Mouse (Mus musculus) cerebellum, adult 2 months (tissue): Measurements from ENCODE around the gene Snhg11. TPM values are rescaled to one million over a fixed set of nuclear protein-coding genes. Genes with fewer than 3 reads are reported as not detected.
"Not testable (repeated sequence)": the region's sequence is repeated elsewhere in the genome, so short reads cannot be mapped to it uniquely, and the experiment has no call there.

Experiments used
- DNase-seq, 2 experiments: peaks; one replicate each; pipeline ENCODE4 v3.0.0; 2021
- H3K27ac ChIP-seq: fragments of 200-500 bp; 2 replicates; pipeline ENCODE4 v1.5.1; 2012; ENCODE audit warnings: low read length, control low read depth, inconsistent platforms; ENCODE audit not compliant: insufficient read depth
- H3K27me3 ChIP-seq: fragments of 200-500 bp; 2 replicates; pipeline ENCODE4 v1.6.1; 2012; ENCODE audit warnings: inconsistent platforms, mild to moderate bottlenecking, low read length, moderate library complexity; ENCODE audit not compliant: control insufficient read depth, insufficient read depth
- H3K4me1 ChIP-seq: fragments of 200-500 bp; 2 replicates; pipeline ENCODE4 v1.6.1; 2011; ENCODE audit warnings: low read length; ENCODE audit not compliant: control insufficient read depth, insufficient read depth
- H3K4me3 ChIP-seq: fragments of 200-500 bp; replicated peaks from 2 replicates; pipeline ENCODE3; 2011; ENCODE audit warnings: mild to moderate bottlenecking, low read depth, low read length, control low read depth; ENCODE audit not compliant: insufficient read depth
- CTCF ChIP-seq: fragments of 200-500 bp; IDR thresholded peaks from 2 replicates; pipeline ENCODE4 v1.5.1; 2011; ENCODE audit warnings: low read depth, mild to moderate bottlenecking, control low read depth, low read length, moderate library complexity, borderline replicate concordance; ENCODE audit not compliant: insufficient read depth
- POLR2A ChIP-seq: fragments of 200-500 bp; IDR thresholded peaks from 2 replicates; pipeline ENCODE4 v1.6.1; 2011; ENCODE audit warnings: low read length, control low read depth, borderline replicate concordance; ENCODE audit not compliant: insufficient read depth
- WGBS: fragments of 180-500 bp; shearing (Covaris S2); methylation state at CpG from one replicate; pipeline ENCODE4 v1.1.7; 2018; 5-methylcytosine and 5-hydroxymethylcytosine counted together
- polyA plus RNA-seq: library from polyadenylated mRNA; depleted of rRNA; stranded (reverse); fragments of >200 nt; gene quantifications from 2 replicates; pipeline ENCODE4 v1.2.3, GENCODE M21; 2012

Snhg11 gene
- polyA plus RNA-seq, 1 experiment = 1,048 TPM

- no peaks in the 10 kb centered on the region for H3K27me3 ChIP-seq
- H3K27ac ChIP-seq = peak overlapping the region; percentile 77
- DNase-seq = peak in 1 of 2 experiments; percentile 40
- no peak for TF ChIP-seq CTCF
- no peak for TF ChIP-seq POLR2A
- H3K4me1 ChIP-seq = no peaks in the 10 kb centered on the region
- H3K4me3 ChIP-seq = peak overlapping the region; percentile 78
- WGBS = 22% methylated on average over 12 of the region's 12 CpGs
Observed at GRCm38 (mm10) chr2:158376123-158376687, 767 bp downstream of the Snhg11 start.

- no peaks in the 10 kb centered on the region for H3K4me1 ChIP-seq
- peak overlapping the region; percentile 78 for H3K4me3 ChIP-seq
- peak; percentile 58 to 59 for DNase-seq
- no peak for TF ChIP-seq CTCF
- TF ChIP-seq POLR2A = no peak
- H3K27ac ChIP-seq = peak overlapping the region; percentile 77; the same call in 1 of the 2 replicates
- WGBS = 50% methylated on average over 7 of the region's 7 CpGs
- H3K27me3 ChIP-seq = no peaks in the 10 kb centered on the region
Observed at GRCm38 (mm10) chr2:158376798-158377197, 1.4 kb downstream of the Snhg11 start.

- H3K4me3 ChIP-seq = peak overlapping the region; percentile 17
- no peaks in the 10 kb centered on the region for H3K27me3 ChIP-seq
- peak in 1 of 2 experiments; percentile 35 for DNase-seq
- no peaks in the 10 kb centered on the region for H3K4me1 ChIP-seq
- 74% methylated on average over 1 of the region's 1 CpGs for WGBS
- TF ChIP-seq CTCF (no peak), POLR2A (no peak)
- no peak overlapping the region for H3K27ac ChIP-seq
Observed at GRCm38 (mm10) chr2:158377811-158378210, 2.4 kb downstream of the Snhg11 start.

GRCm38 (mm10) chr2:158379354-158380078, 4.1 kb downstream of the Snhg11 start:
- Histone ChIP-seq H3K4me3 (peak overlapping the region; percentile 17), H3K27ac (no peak overlapping the region), H3K27me3 (no peaks in the 10 kb centered on the region), H3K4me1 (no peaks in the 10 kb centered on the region)
- DNase-seq = peak; percentile 54 to 61
- WGBS = 41% methylated on average over 13 of the region's 13 CpGs
- peak; percentile 68 for TF ChIP-seq CTCF
- TF ChIP-seq POLR2A = 0 out of 2 replicates have a peak, but pooled peaks have one; percentile 8

- WGBS = 53% methylated on average over 8 of the region's 8 CpGs
Observed at GRCm38 (mm10) chr2:158386072-158386471, 10.6 kb downstream of the Snhg11 start.

GRCm38 (mm10) chr2:158389421-158389820, 14.0 kb downstream of the Snhg11 start:
- WGBS = 92% methylated on average over 7 of the region's 7 CpGs
- H3K27ac ChIP-seq = no peak overlapping the region
- H3K4me1 ChIP-seq = no peaks in the 10 kb centered on the region
- H3K27me3 ChIP-seq = no peaks in the 10 kb centered on the region
- DNase-seq = no peak
- no peak overlapping the region for H3K4me3 ChIP-seq
- TF ChIP-seq CTCF = no peak
- no peak for TF ChIP-seq POLR2A

More at GRCm38 (mm10) chr2:158386072-158386471, 10.6 kb downstream of the Snhg11 start:
- TF ChIP-seq POLR2A (no peak), CTCF (no peak)
- Histone ChIP-seq H3K27ac (no peak overlapping the region), H3K4me1 (no peaks in the 10 kb centered on the region), H3K4me3 (no peak overlapping the region), H3K27me3 (no peaks in the 10 kb centered on the region)
- no peak for DNase-seq

- no peak for TF ChIP-seq POLR2A
- TF ChIP-seq CTCF = no peak
- DNase-seq = no peak
- Histone ChIP-seq H3K27me3 (no peaks in the 10 kb centered on the region), H3K4me1 (no peaks in the 10 kb centered on the region), H3K27ac (no peak overlapping the region), H3K4me3 (no peak overlapping the region)
- 84% methylated on average over 6 of the region's 6 CpGs for WGBS
Observed at GRCm38 (mm10) chr2:158396369-158396768, 20.9 kb downstream of the Snhg11 start.

- H3K4me1 ChIP-seq, H3K4me3 ChIP-seq, H3K27me3 ChIP-seq, H3K27ac ChIP-seq, DNase-seq: not testable (repeated sequence)
- WGBS = 68% methylated on average over 13 of the region's 13 CpGs
Observed at GRCm38 (mm10) chr2:158397140-158397539, 21.7 kb downstream of the Snhg11 start.
